Mouse (Mus musculus): ENCODE results near the gene Usp33. TPM values are rescaled to one million over a fixed set of nuclear protein-coding genes. Genes with fewer than 3 reads are reported as not detected.

Gene Usp33
- polyA plus RNA-seq (2011; ENCODE audit: insufficient read depth, insufficient read length, low read depth, missing spikeins) = 44.5 and 48.4 TPM in 2 replicates

DNA sequence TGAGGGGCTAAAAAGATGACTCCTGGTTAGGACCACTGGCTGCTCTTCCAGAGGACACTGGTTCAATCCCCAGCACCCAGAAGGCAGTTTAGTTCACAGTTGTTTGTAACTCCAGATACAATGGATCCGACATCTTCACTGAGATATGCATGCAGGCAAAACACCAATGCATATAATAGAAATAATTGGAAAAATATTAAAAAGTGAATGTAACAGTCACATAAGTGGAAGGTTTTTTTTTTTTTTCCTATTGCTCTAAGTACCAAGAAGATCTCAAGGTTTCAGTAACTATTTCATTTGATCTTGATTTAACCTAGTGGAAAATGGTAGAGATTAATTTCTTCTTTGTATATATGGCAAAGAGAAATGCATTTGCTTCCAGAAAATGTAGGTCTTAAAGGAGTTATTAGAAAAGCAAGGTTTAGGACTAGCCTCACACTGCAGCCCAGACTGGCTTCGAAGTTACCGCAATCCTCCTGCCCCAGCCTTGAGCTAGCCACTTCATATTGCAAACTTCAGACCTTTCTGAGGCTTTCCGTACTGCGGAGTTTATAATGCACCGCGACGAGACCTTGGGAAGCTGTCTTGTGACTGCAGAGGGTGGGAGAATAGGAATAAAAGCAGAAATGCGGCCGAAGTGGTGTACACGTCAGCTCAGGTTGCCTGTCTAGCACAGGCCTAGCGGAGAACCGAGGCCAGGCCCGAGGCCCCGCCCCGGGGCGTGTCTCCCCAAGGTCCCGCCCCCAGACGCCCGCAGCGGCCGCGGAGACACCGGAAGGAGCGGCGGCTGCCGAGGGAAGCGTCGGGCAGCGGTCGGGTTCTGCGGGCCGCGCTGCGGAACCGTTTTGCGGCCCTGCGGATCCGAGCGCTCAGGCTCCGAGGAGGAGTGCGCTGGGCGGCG is at the start of gene Usp33:
TSS of gene Usp33 (plus strand) at position 747 of the 901 bp plus-strand sequence.
- no peaks in the 10 kb centered on the region for H3K9me3 ChIP-seq (replicated peaks; ENCODE audit: control insufficient read depth, insufficient read depth, low read length, poor library complexity, severe bottlenecking)
- H3K4me1 ChIP-seq (ENCODE audit: control insufficient read depth, insufficient read depth, low read length) = peaks cover 2% of the 10 kb centered on the region
- TF ChIP-seq POLR2A (IDR thresholded peaks at IDR 0.05; ENCODE audit: insufficient read depth, low read length) (peak; percentile 89), EP300 (IDR thresholded peaks at IDR 0.05; ENCODE audit: insufficient read depth, low read depth, low read length) (no peak)
- H3K27me3 ChIP-seq (ENCODE audit: control insufficient read depth, insufficient read depth, low read length, poor library complexity, severe bottlenecking) = no peaks in the 10 kb centered on the region
- H3K36me3 ChIP-seq (ENCODE audit: control insufficient read depth, insufficient read depth, low read length, poor library complexity, severe bottlenecking) = no peaks in the 10 kb centered on the region
- peak within 1 kb of the TSS; percentile 88 for H3K9ac ChIP-seq (ENCODE audit: low read depth, poor library complexity, severe bottlenecking)
- H3K4me3 ChIP-seq (ENCODE audit: low read depth, low read length) = peak within 1 kb of the TSS; percentile 92
- H3K27ac ChIP-seq (ENCODE audit: insufficient read depth, low read length) = no peak within 1 kb of the TSS

- Histone ChIP-seq H3K4me3 (ENCODE audit: low read depth, low read length) (no peak overlapping the region), H3K9ac (ENCODE audit: low read depth, poor library complexity, severe bottlenecking) (no peak overlapping the region), H3K4me1 (ENCODE audit: control insufficient read depth, insufficient read depth, low read length) (no peaks in the 10 kb centered on the region), H3K9me3 (replicated peaks; ENCODE audit: control insufficient read depth, insufficient read depth, low read length, poor library complexity, severe bottlenecking) (no peaks in the 10 kb centered on the region), H3K27me3 (ENCODE audit: control insufficient read depth, insufficient read depth, low read length, poor library complexity, severe bottlenecking) (no peaks in the 10 kb centered on the region), H3K27ac (ENCODE audit: insufficient read depth, low read length) (no peak overlapping the region), H3K36me3 (ENCODE audit: control insufficient read depth, insufficient read depth, low read length, poor library complexity, severe bottlenecking) (peaks cover 5% of the 10 kb centered on the region)
- TF ChIP-seq POLR2A (IDR thresholded peaks at IDR 0.05; ENCODE audit: insufficient read depth, low read length) = no peak
Observed at GRCm38 (mm10) chr3:152300376-152301337, 45.6 kb upstream of the Usp33 start.

DNA sequence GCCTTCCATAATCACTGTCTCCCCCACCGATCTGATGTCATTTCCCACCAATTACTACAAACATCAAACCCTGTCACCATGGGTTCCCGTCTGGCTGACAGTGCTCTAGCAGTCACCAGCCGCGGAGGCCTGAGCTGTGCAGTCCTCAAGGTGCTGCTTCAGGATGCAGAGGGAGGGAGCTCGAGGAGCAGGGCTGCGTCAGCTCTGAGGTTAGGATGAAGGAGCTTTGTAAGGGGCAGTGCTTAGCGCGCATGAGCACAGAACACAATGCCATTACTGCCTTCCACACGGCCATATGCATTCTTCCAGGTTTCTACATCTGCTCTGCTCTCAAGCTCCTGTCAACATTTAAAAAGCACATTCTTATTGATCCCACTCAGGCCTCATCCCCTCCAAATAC is 43.3 kb upstream of the Usp33 start:
- no peaks in the 10 kb centered on the region for H3K4me1 ChIP-seq (ENCODE audit: control insufficient read depth, insufficient read depth, low read length)
- no peaks in the 10 kb centered on the region for H3K9me3 ChIP-seq (replicated peaks; ENCODE audit: control insufficient read depth, insufficient read depth, low read length, poor library complexity, severe bottlenecking)
- no peak overlapping the region for H3K27ac ChIP-seq (ENCODE audit: insufficient read depth, low read length)
- H3K4me3 ChIP-seq (ENCODE audit: low read depth, low read length) = no peak overlapping the region
- H3K9ac ChIP-seq (ENCODE audit: low read depth, poor library complexity, severe bottlenecking) = no peak overlapping the region
- no peaks in the 10 kb centered on the region for H3K27me3 ChIP-seq (ENCODE audit: control insufficient read depth, insufficient read depth, low read length, poor library complexity, severe bottlenecking)
- TF ChIP-seq POLR2A (IDR thresholded peaks at IDR 0.05; ENCODE audit: insufficient read depth, low read length) (no peak), EP300 (IDR thresholded peaks at IDR 0.05; ENCODE audit: insufficient read depth, low read depth, low read length) (no peak), CTCF (IDR thresholded peaks at IDR 0.05; ENCODE audit: low read depth, low read length) (no peak)
- no peaks in the 10 kb centered on the region; the same call in 1 of the 2 replicates for H3K36me3 ChIP-seq (ENCODE audit: control insufficient read depth, insufficient read depth, low read length, poor library complexity, severe bottlenecking)

DNA sequence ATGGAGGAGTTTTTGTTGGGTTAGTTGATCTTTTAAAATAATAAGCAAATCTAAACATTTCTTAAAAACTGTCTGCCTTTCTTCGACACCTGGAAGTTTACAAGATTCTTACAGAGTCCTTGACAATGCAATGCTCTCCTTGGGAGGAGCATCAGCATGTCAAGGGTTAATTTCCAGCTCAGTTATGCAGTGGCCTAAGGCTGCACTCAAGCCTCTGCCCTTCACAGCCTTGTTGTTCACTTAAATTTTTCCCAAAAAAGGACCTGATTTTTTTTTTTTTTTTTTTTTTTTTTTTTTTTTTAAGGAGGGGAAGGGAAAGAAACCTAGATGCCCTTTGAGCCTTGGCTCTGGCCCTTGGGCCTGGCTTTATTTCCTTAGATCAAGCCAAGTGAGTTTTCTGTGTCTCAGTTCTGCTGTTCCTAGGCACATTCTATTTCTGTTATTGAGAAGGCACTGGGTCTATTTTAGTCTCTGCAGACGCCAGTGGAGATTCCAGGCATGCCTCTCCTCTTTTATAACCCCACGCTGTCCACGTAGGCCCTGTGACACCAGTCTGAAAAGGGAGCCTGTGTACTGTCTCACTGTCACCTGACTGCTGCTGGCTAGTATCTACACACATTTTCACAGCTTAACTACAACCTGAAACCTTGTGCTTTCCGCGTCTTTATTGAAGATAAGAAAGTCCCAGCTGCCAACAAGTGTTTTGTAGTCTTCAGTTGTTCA is 42.0 kb upstream of the Usp33 start:
- no peak for TF ChIP-seq EP300 (IDR thresholded peaks at IDR 0.05; ENCODE audit: insufficient read depth, low read depth, low read length)
- no peak for TF ChIP-seq CTCF (IDR thresholded peaks at IDR 0.05; ENCODE audit: low read depth, low read length)
- TF ChIP-seq POLR2A (IDR thresholded peaks at IDR 0.05; ENCODE audit: insufficient read depth, low read length) = no peak
- Histone ChIP-seq H3K9me3 (replicated peaks; ENCODE audit: control insufficient read depth, insufficient read depth, low read length, poor library complexity, severe bottlenecking) (no peaks in the 10 kb centered on the region), H3K4me3 (ENCODE audit: low read depth, low read length) (no peak overlapping the region), H3K27me3 (ENCODE audit: control insufficient read depth, insufficient read depth, low read length, poor library complexity, severe bottlenecking) (no peaks in the 10 kb centered on the region), H3K4me1 (ENCODE audit: control insufficient read depth, insufficient read depth, low read length) (no peaks in the 10 kb centered on the region), H3K9ac (ENCODE audit: low read depth, poor library complexity, severe bottlenecking) (no peak overlapping the region), H3K27ac (ENCODE audit: insufficient read depth, low read length) (no peak overlapping the region), H3K36me3 (ENCODE audit: control insufficient read depth, insufficient read depth, low read length, poor library complexity, severe bottlenecking) (no peaks in the 10 kb centered on the region; the same call in 1 of the 2 replicates)

- TF ChIP-seq POLR2A (IDR thresholded peaks at IDR 0.05; ENCODE audit: insufficient read depth, low read length) (no peak), EP300 (IDR thresholded peaks at IDR 0.05; ENCODE audit: insufficient read depth, low read depth, low read length) (no peak), CTCF (IDR thresholded peaks at IDR 0.05; ENCODE audit: low read depth, low read length) (no peak)
- H3K27ac ChIP-seq (ENCODE audit: insufficient read depth, low read length) = no peak overlapping the region
- H3K4me1 ChIP-seq (ENCODE audit: control insufficient read depth, insufficient read depth, low read length) = no peaks in the 10 kb centered on the region
- no peak overlapping the region for H3K4me3 ChIP-seq (ENCODE audit: low read depth, low read length)
- no peaks in the 10 kb centered on the region for H3K27me3 ChIP-seq (ENCODE audit: control insufficient read depth, insufficient read depth, low read length, poor library complexity, severe bottlenecking)
- no peak overlapping the region for H3K9ac ChIP-seq (ENCODE audit: low read depth, poor library complexity, severe bottlenecking)
- no peaks in the 10 kb centered on the region; the same call in 1 of the 2 replicates for H3K36me3 ChIP-seq (ENCODE audit: control insufficient read depth, insufficient read depth, low read length, poor library complexity, severe bottlenecking)
- no peaks in the 10 kb centered on the region for H3K9me3 ChIP-seq (replicated peaks; ENCODE audit: control insufficient read depth, insufficient read depth, low read length, poor library complexity, severe bottlenecking)
Observed at GRCm38 (mm10) chr3:152305080-152305479, 41.2 kb upstream of the Usp33 start.

Data from ES-Bruce4 (cell line).